Mouse (Mus musculus) midbrain, postnatal 0 days (tissue): ENCODE data around the gene Dyrk4. TPM values are rescaled to one million over a fixed set of nuclear protein-coding genes. Genes with fewer than 3 reads are reported as not detected.

Experiments
- ATAC-seq: fragments of 200-750 bp; cut with Nextera tagmentation; 2 replicates; pipeline ENCODE4 v1.8.0; 2017; ENCODE audit warnings: moderate number of reproducible peaks, mild to moderate bottlenecking, moderate TSS enrichment, moderate library complexity; ENCODE audit not compliant: low FRiP score
- DNase-seq: peaks from one replicate; pipeline ENCODE4 v3.0.0-alpha.2; 2015; ENCODE audit warnings: low spot score
- H3K27ac ChIP-seq: fragments of 300-500 bp; sonication (generic); 2 replicates; pipeline ENCODE4 v1.5.1; 2014; ENCODE audit warnings: low read depth, mild to moderate bottlenecking, low read length, mixed read lengths
- H3K27me3 ChIP-seq: fragments of 300-500 bp; sonication (generic); 2 replicates; pipeline ENCODE4 v1.6.1; 2014; ENCODE audit warnings: low read length, control low read depth, mixed read lengths; ENCODE audit not compliant: insufficient read depth
- H3K36me3 ChIP-seq: fragments of 300-500 bp; sonication (generic); 2 replicates; pipeline ENCODE4 v1.6.1; 2014; ENCODE audit warnings: low read length, control low read depth, mixed read lengths; ENCODE audit not compliant: insufficient read depth
- H3K4me1 ChIP-seq: fragments of 300-500 bp; sonication (generic); 2 replicates; pipeline ENCODE4 v1.6.1; 2014; ENCODE audit warnings: mild to moderate bottlenecking, control low read depth, antibody characterized with exemption, low read length, mixed read lengths; ENCODE audit not compliant: insufficient read depth
- H3K4me2 ChIP-seq: fragments of 300-500 bp; sonication (generic); 2 replicates; pipeline ENCODE4 v1.6.1; 2014; ENCODE audit warnings: low read depth, mild to moderate bottlenecking, low read length, mixed read lengths; ENCODE audit not compliant: poor library complexity, severe bottlenecking
- H3K4me3 ChIP-seq: fragments of 300-500 bp; sonication (generic); 2 replicates; pipeline ENCODE4 v1.5.1; 2014; ENCODE audit warnings: low read depth, mild to moderate bottlenecking, low read length, moderate library complexity
- H3K9ac ChIP-seq: fragments of 300-500 bp; sonication (generic); replicated peaks from 2 replicates; pipeline ENCODE4 v1.6.1; 2014; ENCODE audit warnings: mild to moderate bottlenecking, low read length, moderate library complexity, mixed read lengths; ENCODE audit not compliant: poor library complexity, severe bottlenecking
- H3K9me3 ChIP-seq: fragments of 300-500 bp; sonication (generic); 2 replicates; pipeline ENCODE4 v1.6.1; 2016; ENCODE audit warnings: low read length, control low read depth
- CTCF ChIP-seq: IDR thresholded peaks from 2 replicates; pipeline ENCODE4 v1.5.1; 2016; ENCODE audit warnings: antibody characterized with exemption, mild to moderate bottlenecking
- WGBS: fragments of 180-500 bp; shearing (Covaris S2); extraction: QIAGEN DNeasy Blood & Tissue Kit; methylation state at CpG from one replicate; pipeline ENCODE4 v1.1.7; 2014; 5-methylcytosine and 5-hydroxymethylcytosine counted together
- polyA plus RNA-seq: library from polyadenylated mRNA; unstranded; fragments of >200 nt; fragmentation: Nextera tagmentation; extraction: Ambion mirVana; gene quantifications from 2 replicates; pipeline ENCODE4 v1.2.1, GENCODE M21; 2015
- total RNA-seq: library from RNA; depleted of rRNA; stranded (reverse); fragments of >200 nt; gene quantifications from 2 replicates; pipeline ENCODE4 v1.2.3, GENCODE M21; 2014; rRNA removed

Dyrk4 gene
- total and polyA plus RNA-seq, 2 experiments from 2014 or later = 0.12 TPM; not detected in 1

GRCm38 (mm10) chr6:126877118-126877517 is 44.5 kb downstream of the Dyrk4 start:
- no peak overlapping the region for H3K27ac ChIP-seq
- no peak overlapping the region for H3K4me2 ChIP-seq
- no peak for TF ChIP-seq CTCF
- DNase-seq (no peak), ATAC-seq (no peak)
- H3K4me1 ChIP-seq = no peaks in the 10 kb centered on the region
- H3K36me3 ChIP-seq = no peaks in the 10 kb centered on the region
- WGBS = 94% methylated on average over 8 of the region's 8 CpGs
- no peak overlapping the region for H3K4me3 ChIP-seq
- H3K27me3 ChIP-seq = no peaks in the 10 kb centered on the region
- H3K9me3 ChIP-seq = no peaks in the 10 kb centered on the region
- H3K9ac ChIP-seq = no peak overlapping the region

GRCm38 (mm10) chr6:126852881-126853280 is 68.8 kb downstream of the Dyrk4 start, which contains the start of gene Akap3:
TSS of gene Akap3 (plus strand) at chr6:126853098.
- Histone ChIP-seq H3K36me3 (no peaks in the 10 kb centered on the region), H3K4me3 (no peak within 1 kb of the TSS), H3K4me2 (no peak within 1 kb of the TSS), H3K27me3 (no peaks in the 10 kb centered on the region), H3K9ac (no peak within 1 kb of the TSS), H3K27ac (no peak within 1 kb of the TSS), H3K9me3 (no peaks in the 10 kb centered on the region), H3K4me1 (peaks cover 4% of the 10 kb centered on the region)
- no peak for TF ChIP-seq CTCF
- no peak for ATAC-seq
- no peak for DNase-seq

- DNase-seq = peak; percentile 95
Observed at GRCm38 (mm10) chr6:126848712-126849704, 72.6 kb downstream of the Dyrk4 start, which contains the start of gene Ndufa9. TSS of gene Ndufa9 (minus strand) at chr6:126849136.

DNA sequence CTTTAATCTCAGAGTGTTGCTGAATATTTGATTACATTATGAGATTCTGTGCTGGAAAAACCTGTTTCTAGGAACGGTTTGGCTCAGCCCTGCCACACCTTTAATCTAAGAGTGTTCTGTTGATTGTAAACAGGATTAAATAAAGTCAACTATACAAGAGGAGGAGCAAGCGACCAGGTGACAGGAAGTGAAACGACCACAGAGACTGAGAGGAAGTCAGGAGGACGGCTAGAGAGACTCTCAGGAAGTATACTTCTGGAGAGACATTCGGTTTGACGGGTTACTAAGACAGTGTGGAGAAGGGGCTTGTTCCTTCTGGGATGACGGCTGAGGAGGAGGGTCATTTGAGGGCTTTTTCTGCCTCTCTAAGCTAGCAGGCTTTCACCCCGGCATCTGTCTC is 85.0 kb downstream of the Dyrk4 start:
- DNase-seq (no peak), ATAC-seq (no peak)
- TF ChIP-seq CTCF = no peak
- H3K4me2 ChIP-seq = no peak overlapping the region
- 85% methylated on average over 8 of the region's 8 CpGs for WGBS
- H3K4me1 ChIP-seq = no peaks in the 10 kb centered on the region
- no peak overlapping the region for H3K4me3 ChIP-seq
- H3K27me3 ChIP-seq = no peaks in the 10 kb centered on the region
- no peak overlapping the region for H3K9ac ChIP-seq
- H3K9me3 ChIP-seq = no peaks in the 10 kb centered on the region
- H3K27ac ChIP-seq = no peak overlapping the region
- peaks cover 86% of the 10 kb centered on the region for H3K36me3 ChIP-seq

More at GRCm38 (mm10) chr6:126848712-126849704, 72.6 kb downstream of the Dyrk4 start, which contains the start of gene Ndufa9:
- H3K27ac ChIP-seq = peak within 1 kb of the TSS; percentile 82
- H3K4me2 ChIP-seq = peak within 1 kb of the TSS; percentile 93
- no peaks in the 10 kb centered on the region for H3K9me3 ChIP-seq
- H3K36me3 ChIP-seq = 0 out of 2 replicates have a peak, but pooled peaks cover 2% of the 10 kb centered on the region
- peak within 1 kb of the TSS; percentile 61 for H3K9ac ChIP-seq
- H3K4me1 ChIP-seq = peaks cover 8% of the 10 kb centered on the region
- peak; percentile 89 for ATAC-seq
- WGBS = 7% methylated on average over 46 of the region's 46 CpGs
- peak within 1 kb of the TSS; percentile 52 for H3K4me3 ChIP-seq
- no peaks in the 10 kb centered on the region for H3K27me3 ChIP-seq
- TF ChIP-seq CTCF = no peak

Other genes starting within 250 kb of the Dyrk4 start
- 91.7 and 95.9 TPM in 2 replicates for gene Kcna6, start 181.2 kb downstream of the Dyrk4 start, total RNA-seq
- gene Kcna6, start 181.2 kb downstream of the Dyrk4 start, polyA plus RNA-seq = 26.9 and 29.2 TPM in 2 replicates
- 100 and 114 TPM in 2 replicates for gene Ndufa9, start 72.7 kb downstream of the Dyrk4 start, total RNA-seq
- 220 TPM in 2 replicates for gene Ndufa9, start 72.7 kb downstream of the Dyrk4 start, polyA plus RNA-seq
- 0.11 and 0.47 TPM in 2 replicates for gene Akap3, start 68.7 kb downstream of the Dyrk4 start, total RNA-seq
- 0.16 and 0.21 TPM in 2 replicates for gene Akap3, start 68.7 kb downstream of the Dyrk4 start, polyA plus RNA-seq
- 4.0 and 4.1 TPM in 2 replicates for gene Rad51ap1, start 17.7 kb upstream of the Dyrk4 start, total RNA-seq
- gene Rad51ap1, start 17.7 kb upstream of the Dyrk4 start, polyA plus RNA-seq = 6.2 and 9.8 TPM in 2 replicates
- gene D6Wsu163e, start 18.1 kb upstream of the Dyrk4 start, total RNA-seq = 22.0 and 23.9 TPM in 2 replicates
- 33.0 and 34.1 TPM in 2 replicates for gene D6Wsu163e, start 18.1 kb upstream of the Dyrk4 start, polyA plus RNA-seq
- gene Fgf6, start 93.7 kb upstream of the Dyrk4 start, total RNA-seq = not detected in 2 replicates
- not detected in 2 replicates for gene Fgf6, start 93.7 kb upstream of the Dyrk4 start, polyA plus RNA-seq
- gene Fgf23, start 151.1 kb upstream of the Dyrk4 start, total RNA-seq = 0.33 and 0.77 TPM in 2 replicates
- 0.38 and 0.63 TPM in 2 replicates for gene Fgf23, start 151.1 kb upstream of the Dyrk4 start, polyA plus RNA-seq
- gene Tigar, start 187.7 kb upstream of the Dyrk4 start, total RNA-seq = 6.1 and 6.7 TPM in 2 replicates
- 4.6 and 5.0 TPM in 2 replicates for gene Tigar, start 187.7 kb upstream of the Dyrk4 start, polyA plus RNA-seq
- gene Ccnd2, start 230.4 kb upstream of the Dyrk4 start, total RNA-seq = 13.9 and 14.5 TPM in 2 replicates
- gene Ccnd2, start 230.4 kb upstream of the Dyrk4 start, polyA plus RNA-seq = 95.6 and 106 TPM in 2 replicates